Mouse (Mus musculus): Measurements from ENCODE around the gene Dus4l.
"Not testable (repeated sequence)": the region's sequence is repeated elsewhere in the genome, so short reads cannot be mapped to it uniquely, and the experiment has no call there.

Gene Dus4l

GRCm38 (mm10) chr12:31654197-31654964 is at the start of gene Dus4l, which contains the start of gene Cog5:
TSS of gene Dus4l (minus strand) at chr12:31654826.
TSS of gene Cog5 (plus strand) at chr12:31654869.
- peak; percentile 97 for DNase-seq

- no peak for DNase-seq
These were observed 49.3 kb upstream of the Dus4l start for GRCm38 (mm10) chr12:31703904-31704303.

- no peak for DNase-seq
These were observed 46.8 kb upstream of the Dus4l start for GRCm38 (mm10) chr12:31701411-31701810.

- no peak for DNase-seq
These were observed 46.2 kb upstream of the Dus4l start for GRCm38 (mm10) chr12:31700623-31701347.

GRCm38 (mm10) chr12:31693278-31693677 is 38.7 kb upstream of the Dus4l start:
- DNase-seq: no peak

GRCm38 (mm10) chr12:31686679-31687078 is 32.1 kb upstream of the Dus4l start:
- no peak for DNase-seq

- no peak for DNase-seq
These were observed 12.6 kb upstream of the Dus4l start for GRCm38 (mm10) chr12:31667187-31667586.

- no peak for DNase-seq
These were observed 11.4 kb upstream of the Dus4l start for GRCm38 (mm10) chr12:31665999-31666398.

- no peak for DNase-seq
These were observed 2.2 kb upstream of the Dus4l start for GRCm38 (mm10) chr12:31656841-31657240.

- no peak for DNase-seq
These were observed 395 bp upstream of the Dus4l start for GRCm38 (mm10) chr12:31654965-31655477.

- no peak for DNase-seq
These were observed 1.0 kb downstream of the Dus4l start for GRCm38 (mm10) chr12:31653611-31654010.

- DNase-seq: no peak
These were observed 19.4 kb downstream of the Dus4l start for GRCm38 (mm10) chr12:31635240-31635607.

GRCm38 (mm10) chr12:31634343-31635239 is 20.0 kb downstream of the Dus4l start, which contains the start of gene Bcap29:
TSS of gene Bcap29 (minus strand) at chr12:31634658.
- peak; percentile 88 for DNase-seq

GRCm38 (mm10) chr12:31633970-31634342 is 20.7 kb downstream of the Dus4l start:
- DNase-seq: no peak

GRCm38 (mm10) chr12:31628396-31628795 is 26.2 kb downstream of the Dus4l start:
- not testable (repeated sequence) for DNase-seq

GRCm38 (mm10) chr12:31625016-31625415 is 29.6 kb downstream of the Dus4l start:
- DNase-seq: no peak

GRCm38 (mm10) chr12:31620106-31620505 is 34.5 kb downstream of the Dus4l start:
- no peak for DNase-seq

- DNase-seq: no peak
These were observed 41.3 kb downstream of the Dus4l start for GRCm38 (mm10) chr12:31613353-31613752.

GRCm38 (mm10) chr12:31608138-31608537 is 46.5 kb downstream of the Dus4l start:
- DNase-seq: no peak

- DNase-seq: no peak
These were observed 49.7 kb downstream of the Dus4l start for GRCm38 (mm10) chr12:31604894-31605293.

GRCm38 (mm10) chr12:31603586-31603985 is 51.0 kb downstream of the Dus4l start:
- no peak for DNase-seq

GRCm38 (mm10) chr12:31594296-31594695 is 60.3 kb downstream of the Dus4l start:
- peak; percentile 6 for DNase-seq

GRCm38 (mm10) chr12:31592011-31592410 is 62.6 kb downstream of the Dus4l start:
- no peak for DNase-seq

All from kidney, postnatal 14 days (tissue).